15 mouse cellular contexts compared by ENCODE assay signal in genomic region chr8:76437951-76438350, GRCm38 (mm10).
"Had no signal": no experiment of that assay in that cellular context is flagged by ENCODE, and none has a peak within 500 bp of the region (broad histone marks: within the 10 kb centered on the region; RNA-seq: fewer than 3 reads in every experiment).

No protein-coding gene starts in this region.

- H3K9ac ChIP-seq: limb, embryonic 12.5 days; limb, embryonic 15.5 days; liver, embryonic 14.5 days; liver, postnatal 0 days; lung, embryonic 14.5 days; midbrain, embryonic 12.5 days had no signal

- H3K4me3 ChIP-seq: limb, embryonic 12.5 days; limb, embryonic 15.5 days; midbrain, embryonic 12.5 days had no signal

- H3K4me1 ChIP-seq: limb, embryonic 12.5 days; limb, embryonic 15.5 days; midbrain, embryonic 12.5 days had no signal

- DNase-seq: kidney, postnatal 25 days; left cerebral cortex, postnatal 4 days; liver, postnatal 0 days; lung, embryonic 14.5 days; thymus, adult 2 months; thymus, postnatal 25 days had no signal

- H3K36me3 ChIP-seq: limb, embryonic 12.5 days; limb, embryonic 15.5 days; midbrain, embryonic 12.5 days had no signal

- ATAC-seq: liver, postnatal 0 days; lung, postnatal 0 days; midbrain, embryonic 16.5 days had no signal

- H3K9me3 ChIP-seq: limb, embryonic 12.5 days; limb, embryonic 15.5 days; midbrain, embryonic 12.5 days had no signal

- H3K4me2 ChIP-seq: limb, embryonic 12.5 days; limb, embryonic 15.5 days; liver, embryonic 11.5 days; lung, embryonic 14.5 days; midbrain, embryonic 12.5 days had no signal

- H3K27me3 ChIP-seq: limb, embryonic 12.5 days; limb, embryonic 15.5 days; midbrain, embryonic 12.5 days had no signal

- H3K27ac ChIP-seq: kidney, postnatal 0 days; limb, embryonic 12.5 days; limb, embryonic 15.5 days; liver, embryonic 14.5 days; macrophage; midbrain, embryonic 12.5 days had no signal
